Mouse (Mus musculus) gastrocnemius, adult 8-10 months (tissue): ENCODE data around the gene Sacs. TPM values are rescaled to one million over a fixed set of nuclear protein-coding genes. Genes with fewer than 3 reads are reported as not detected.

ENCODE experiments used
- DNase-seq, 2 experiments: peaks; one replicate each; pipeline ENCODE4 v3.0.0; 2022; ENCODE audit warnings: low spot score in 2 of 2
- total RNA-seq, 4 experiments: library from RNA; stranded (reverse); gene quantifications; 2 replicates each; pipeline ENCODE4 v1.2.4; 2022

The Sacs gene
- total RNA-seq, 4 experiments from 2014 or later, result 8.4 to 14.2 (median 10.9) TPM

DNA sequence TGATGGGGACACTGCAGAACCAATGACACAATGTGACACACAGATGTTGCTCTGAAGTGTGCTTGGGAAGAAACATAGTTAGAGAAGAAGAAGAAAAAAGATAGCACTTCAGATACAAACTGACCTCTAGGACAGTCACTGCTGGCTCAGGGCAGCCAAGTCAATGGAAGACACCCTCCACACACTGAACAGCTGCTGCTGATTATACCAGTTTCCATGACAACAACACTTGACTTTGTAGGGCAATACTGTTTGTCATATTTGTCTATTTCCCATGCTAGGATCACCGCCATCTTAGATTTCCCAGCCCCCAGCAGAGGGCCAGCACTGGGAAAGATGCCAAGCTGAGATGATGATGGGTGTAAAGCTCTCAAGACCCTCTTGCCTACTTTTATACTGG lies 22.7 kb downstream of the Sacs start:
- DNase-seq, result no peak

DNA sequence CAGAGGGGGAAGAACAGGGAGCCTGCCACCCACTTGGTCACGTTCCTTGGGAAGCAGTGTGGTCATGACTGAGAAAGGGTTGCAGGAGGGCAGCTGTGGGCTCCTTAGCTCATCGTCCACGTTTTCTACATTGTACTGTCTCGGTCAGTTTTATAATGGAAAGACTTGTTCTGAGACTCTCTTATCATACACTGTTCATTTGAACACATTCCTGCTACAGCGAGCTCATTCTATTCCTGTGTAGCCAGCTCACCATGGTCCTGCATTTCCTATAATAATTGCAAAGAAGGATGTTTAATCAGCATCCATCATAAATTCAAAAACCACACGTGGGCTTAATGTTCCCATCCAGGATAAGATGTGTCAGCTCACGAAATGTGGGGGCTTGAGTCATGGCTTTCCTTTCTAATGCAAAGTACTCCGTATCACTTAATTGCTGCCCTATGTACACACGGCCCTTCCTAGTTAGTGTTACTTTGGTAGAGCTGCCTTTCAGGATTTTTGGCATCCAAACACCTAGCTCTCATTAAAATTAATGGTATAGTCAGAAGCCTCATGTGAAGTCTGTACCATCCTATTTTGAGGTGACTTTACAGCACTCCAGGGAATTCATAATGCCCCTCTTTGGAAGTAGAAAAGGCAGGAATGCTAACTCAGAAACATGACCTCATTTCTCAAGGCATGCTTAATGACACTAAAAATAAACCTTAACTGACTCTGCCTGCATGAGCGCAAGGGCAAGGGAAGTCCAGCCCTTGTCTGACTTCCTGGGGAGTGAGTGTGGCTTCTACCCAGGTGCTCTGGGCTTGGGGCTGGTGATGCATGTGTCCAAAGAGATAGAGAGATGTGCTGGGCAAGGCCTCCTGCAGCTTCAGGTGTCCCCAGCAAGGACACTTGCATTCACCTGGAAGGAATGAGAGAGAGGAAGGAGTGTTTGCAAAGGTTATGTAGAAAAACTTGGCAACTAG lies 23.4 kb downstream of the Sacs start:
- DNase-seq, result no peak

DNA sequence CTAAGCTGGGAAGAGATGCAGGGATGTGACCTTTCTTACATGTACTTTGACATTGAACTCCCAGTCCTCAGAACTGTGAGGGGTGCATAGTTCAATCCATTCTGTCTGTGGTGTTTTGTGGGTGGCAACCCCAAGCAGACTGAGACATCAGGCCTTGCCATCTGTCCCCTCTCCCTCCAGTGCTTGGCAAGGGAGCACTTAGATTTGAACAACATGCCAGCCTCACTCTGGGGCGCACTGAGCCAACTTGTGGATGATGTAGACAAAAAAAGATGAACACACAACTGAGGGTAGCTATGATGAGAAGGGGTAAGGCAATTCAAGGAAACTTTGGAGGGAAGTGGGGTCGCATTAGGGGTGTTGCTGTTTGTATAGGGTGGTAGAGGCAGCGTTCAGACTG lies 26.2 kb downstream of the Sacs start:
- no peak for DNase-seq

DNA sequence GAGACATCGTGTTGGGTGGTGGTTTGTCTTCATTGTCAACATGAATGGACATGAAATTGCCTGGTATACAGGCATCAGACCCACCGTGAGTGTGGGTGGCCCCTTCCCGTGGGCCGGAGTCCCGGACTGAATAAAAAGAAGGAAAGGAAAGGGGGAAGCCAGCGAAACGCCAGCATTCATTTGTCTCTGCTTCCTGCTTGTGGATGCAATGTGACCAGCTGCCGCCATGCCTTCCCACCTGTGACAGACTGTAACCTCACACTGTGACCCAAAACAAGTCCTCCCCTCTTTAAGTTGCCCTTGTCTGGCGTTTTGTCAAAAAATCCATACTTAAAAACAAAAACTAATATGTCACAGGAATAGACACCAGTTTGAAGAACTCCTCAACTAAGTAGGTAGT lies 27.7 kb downstream of the Sacs start:
- DNase-seq, result no peak

DNA sequence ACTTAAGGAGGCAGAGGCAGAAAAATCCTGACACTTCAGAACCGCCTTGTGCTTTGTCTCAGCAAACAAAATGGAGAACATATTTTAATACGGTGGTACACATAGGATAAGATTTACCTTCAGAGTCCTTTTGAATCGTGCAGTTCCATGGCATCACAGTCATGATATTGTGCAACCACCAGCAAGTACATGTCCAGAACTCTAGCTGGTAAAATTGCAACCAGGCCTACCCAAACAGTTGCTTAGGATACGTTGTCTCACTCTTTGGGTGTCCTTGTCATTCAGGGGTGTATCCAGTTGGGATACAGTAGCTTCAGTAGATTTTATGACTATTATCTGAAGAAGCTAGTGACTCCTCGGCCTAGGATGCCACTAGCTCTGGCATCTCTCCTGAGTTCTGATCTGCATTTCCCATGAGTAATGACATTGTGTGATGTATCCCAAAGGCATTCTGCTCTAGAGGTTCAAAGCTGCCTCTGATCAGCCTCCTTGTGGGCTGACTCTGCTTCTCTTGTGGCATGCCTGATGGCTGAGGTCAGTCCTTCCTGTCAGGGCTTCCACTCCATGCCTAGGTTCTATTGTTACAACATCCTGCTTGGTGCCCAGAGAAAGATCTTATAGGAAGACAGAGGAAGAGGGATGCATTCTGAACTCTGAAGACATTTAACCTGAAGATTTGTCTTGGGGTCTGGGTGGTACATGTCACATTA lies 33.2 kb downstream of the Sacs start:
- DNase-seq, result no peak

DNA sequence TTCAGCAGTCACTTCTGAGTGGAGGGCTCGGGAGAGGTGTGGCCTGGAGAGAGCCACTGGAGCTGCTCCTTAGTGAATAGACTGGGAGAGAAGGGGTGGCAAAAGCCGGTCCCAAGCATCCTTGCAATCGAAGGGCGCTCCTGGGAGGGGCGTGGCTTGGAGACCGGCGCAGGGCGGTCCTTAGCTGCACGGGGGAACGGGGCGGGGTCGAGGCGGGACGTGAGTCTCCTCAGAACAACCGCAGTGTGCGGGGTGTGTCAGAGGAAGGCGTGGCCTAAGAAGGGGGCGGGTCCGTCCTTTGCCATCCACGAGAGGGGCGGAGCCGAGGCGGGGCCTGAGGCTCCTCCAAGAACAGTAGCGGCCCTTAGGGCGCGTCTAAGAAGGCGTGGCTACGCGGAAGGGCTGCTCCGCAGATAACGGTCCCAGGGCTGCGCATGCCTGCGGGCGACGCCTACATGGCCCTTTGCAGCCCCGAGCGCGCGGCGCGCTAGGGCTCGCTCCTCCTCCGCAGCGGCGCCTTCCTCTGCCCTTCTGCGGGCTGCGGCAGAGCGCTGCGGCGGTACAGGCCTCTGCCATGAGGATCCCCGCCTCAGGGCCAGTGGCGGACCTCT lies 34.4 kb downstream of the Sacs start:
- peak; percentile 99 to 100 for DNase-seq

DNA sequence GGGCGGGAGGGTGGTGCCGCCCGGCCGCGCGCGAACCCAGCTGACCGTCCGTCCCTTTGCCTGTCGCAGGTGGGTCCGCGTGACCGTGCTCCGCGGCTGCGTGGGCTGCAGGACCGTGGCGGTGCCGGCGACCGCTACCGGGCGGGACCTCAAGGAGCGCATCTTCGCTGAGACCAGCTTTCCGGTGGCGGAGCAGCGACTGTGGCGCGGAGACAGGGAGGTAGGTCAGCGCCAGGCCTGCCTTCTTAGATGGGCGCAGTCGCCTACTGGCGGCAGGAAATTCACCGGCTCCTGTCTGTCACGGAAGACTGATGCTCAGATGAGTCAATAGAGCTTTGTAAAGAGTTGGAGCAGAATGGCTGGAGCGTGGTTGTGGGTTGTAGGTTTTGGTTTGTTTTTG lies 35.0 kb downstream of the Sacs start:
- no peak for DNase-seq

DNA sequence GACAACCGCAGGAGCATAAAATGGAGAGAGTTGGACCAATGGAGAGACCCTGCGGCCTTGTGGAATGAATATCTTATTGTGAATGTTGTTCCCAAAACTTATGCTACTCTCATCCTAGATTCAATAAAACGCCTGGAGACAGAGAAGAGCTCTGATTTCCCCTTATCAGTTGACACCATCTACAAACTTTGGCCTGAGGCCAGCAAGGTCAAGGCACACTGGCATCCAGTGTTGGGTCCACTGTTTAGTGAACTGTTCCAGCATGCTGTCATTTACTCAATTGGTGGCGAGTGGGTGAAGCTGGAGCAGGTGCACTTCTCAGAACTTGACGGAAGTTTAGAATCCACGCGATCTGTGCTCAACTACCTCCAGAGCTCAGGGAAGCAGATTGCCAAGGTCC lies 53.6 kb downstream of the Sacs start:
- no peak for DNase-seq

DNA sequence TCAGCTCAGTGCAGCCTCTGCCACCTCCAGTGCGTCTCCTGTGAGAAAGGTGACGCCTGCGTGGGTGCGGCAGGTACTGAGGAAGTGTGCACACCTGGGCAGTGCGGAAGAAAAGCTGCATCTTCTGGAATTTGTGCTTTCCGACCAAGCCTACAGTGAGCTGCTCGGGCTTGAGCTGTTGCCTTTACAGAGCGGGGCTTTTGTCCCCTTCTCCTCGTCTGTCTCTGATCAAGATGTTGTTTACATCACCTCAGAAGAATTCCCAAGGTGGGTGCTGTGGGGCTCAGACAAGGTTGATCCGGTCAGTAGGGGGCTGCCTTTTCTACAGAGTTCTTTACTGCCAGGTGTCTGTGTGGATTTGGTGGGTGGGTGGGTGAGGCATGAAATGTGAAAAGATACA lies 54.1 kb downstream of the Sacs start:
- DNase-seq, result no peak

DNA sequence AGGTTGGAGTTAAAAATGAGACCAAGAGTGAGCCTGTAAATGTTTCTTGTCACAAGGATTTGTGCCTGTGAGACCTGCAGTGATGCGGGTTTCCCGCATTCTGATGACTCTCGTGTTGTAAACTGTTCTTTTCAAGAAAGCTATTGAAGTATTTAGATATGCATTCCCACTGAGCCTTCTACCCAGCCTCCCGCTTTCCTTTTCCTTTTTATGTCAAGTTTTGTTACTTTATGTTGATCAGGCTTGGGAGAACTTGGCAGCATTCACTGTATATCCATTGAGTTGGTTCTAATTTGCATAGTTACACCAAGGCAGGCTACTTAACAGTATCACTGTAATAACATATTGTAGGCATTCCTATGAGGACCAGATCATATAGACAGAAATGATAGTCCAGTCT lies 56.2 kb downstream of the Sacs start:
- no peak for DNase-seq

DNA sequence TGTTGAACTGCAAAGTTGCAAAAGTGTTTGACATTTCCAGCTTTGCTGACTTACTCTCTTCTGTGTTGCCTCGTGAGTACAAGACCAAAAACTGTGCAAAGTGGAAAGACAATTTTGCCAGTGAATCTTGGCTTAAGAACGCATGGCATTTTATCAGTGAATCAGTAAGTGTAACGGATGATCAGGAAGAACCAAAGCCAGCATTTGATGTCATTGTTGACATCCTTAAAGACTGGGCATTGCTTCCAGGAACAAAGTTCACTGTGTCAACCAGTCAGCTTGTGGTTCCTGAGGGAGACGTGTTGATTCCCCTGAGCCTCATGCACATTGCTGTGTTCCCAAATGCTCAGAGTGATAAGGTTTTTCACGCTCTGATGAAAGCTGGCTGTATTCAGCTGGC lies 71.9 kb downstream of the Sacs start:
- DNase-seq, result no peak

DNA sequence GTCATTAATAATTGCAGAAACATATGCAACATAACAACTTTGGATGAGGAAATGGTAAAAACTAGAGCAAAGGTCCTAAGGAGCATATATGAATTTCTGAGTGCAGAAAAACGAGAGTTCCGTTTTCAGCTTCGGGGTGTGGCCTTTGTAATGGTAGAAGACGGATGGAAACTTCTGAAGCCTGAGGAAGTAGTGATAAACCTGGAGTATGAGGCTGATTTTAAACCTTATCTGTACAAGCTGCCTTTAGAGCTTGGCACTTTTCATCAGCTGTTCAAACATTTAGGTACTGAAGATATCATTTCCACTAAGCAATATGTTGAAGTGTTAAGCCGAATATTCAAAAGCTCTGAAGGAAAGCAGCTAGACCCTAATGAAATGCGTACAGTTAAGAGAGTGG lies 73.5 kb downstream of the Sacs start:
- DNase-seq, result no peak

DNA sequence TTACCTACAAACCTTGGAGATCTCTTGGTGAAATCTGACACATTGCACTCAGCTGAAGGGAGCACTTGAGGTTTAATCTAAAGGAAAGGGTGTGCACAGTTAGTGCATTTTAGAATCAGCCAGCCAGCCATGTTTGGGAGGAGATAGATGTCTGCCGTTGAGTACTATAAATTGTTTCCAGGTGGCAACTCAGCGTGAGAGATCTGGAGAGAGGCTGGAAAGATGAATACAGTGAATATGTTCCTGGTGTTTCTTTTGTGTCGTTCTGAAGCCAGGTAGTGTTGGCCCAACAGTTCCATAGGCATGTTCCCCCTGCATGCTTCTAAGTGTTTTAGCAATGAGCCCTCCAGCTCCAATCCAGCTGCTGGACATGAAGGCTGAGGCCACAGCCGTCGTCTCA lies 82.9 kb downstream of the Sacs start:
- DNase-seq, result no peak

DNA sequence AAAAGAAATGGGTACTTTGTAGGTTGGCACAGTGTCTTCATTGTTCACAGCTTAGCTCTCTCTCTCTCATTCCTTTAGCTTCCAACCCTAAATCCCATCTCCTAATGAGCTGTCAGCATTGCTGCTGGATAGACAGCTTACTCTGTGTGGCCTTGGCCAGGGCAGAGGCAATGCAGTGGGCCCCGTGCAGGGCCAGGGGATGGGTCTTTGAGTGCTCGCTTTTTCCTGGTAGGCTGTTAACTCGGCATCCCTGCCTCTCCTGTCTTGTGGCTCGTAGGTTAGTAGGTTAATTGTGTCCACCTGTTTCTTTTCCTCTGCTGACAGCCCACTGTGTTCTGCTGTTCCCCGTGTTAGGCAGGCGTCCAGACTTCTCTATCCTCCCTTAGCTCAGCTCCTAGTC lies 84.2 kb downstream of the Sacs start:
- DNase-seq, result no peak

DNA sequence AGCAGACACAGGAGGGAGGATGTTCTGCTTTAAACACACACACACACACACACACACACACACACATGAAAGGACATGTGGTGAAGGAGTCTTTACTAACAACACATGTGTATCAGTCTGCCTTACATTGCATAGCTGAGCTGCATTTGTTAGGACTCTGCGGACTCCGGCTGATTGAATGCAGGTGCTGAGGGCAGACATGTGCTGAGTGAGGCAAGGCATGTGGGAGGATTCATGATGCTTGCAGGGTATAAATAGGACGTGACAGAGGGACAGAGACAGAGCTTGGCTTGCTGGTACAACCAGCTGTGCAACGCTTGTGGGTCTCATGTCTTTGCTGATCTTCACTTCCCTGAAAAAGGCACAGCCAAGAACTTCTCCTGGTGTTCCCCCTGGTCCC lies 85.5 kb downstream of the Sacs start:
- DNase-seq, result no peak

DNA sequence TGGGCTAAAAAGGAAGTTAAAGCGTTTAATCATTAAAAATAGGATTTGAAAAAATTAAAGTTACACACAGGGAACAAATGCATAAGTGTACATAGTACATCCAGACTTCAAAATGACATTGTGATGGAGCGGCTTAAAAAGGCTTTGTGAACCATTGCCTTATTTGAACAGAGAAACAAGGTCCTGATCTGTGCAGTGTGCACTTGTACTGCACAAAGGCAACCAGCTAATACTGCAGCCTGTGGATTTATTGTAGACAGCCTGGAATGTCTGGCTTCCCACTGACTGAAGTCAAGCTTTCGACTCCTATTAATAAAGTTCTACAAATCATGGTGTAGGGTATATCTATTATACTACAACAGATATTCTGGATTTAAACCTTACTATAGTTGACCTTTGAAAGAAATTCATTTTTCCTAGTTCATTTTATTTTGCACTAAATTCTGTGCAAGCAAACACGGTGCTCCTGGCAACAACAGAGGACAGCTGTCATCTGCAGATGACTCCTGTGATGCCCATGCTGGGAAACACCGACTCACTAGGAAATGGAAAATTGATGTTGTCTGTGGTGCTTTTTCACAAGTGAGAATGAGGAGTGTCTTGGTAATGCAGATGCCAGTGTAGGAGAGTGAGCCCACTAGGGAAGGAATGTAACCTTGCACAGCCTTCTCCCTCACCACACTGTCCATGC lies 86.3 kb downstream of the Sacs start:
- no peak for DNase-seq

DNA sequence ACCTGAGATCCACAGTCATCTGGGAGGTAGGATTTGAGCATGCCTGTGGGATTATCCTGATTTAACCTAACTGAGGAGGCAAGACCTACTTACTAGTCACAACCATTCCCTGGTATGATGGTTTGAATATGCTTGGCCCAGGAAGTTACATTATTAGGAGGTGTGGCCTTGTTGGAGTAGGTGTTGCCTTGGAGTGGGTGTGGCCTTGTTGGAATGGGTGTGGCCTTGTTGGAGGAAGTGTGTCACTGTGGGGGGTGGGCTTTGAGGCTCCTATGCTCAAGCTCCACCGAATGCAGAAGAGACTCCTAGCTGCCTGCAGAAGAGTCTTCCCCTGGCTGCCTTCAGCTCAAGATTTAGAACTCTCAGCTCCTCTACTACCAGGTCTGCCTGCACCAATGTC lies 87.9 kb downstream of the Sacs start:
- no peak for DNase-seq

DNA sequence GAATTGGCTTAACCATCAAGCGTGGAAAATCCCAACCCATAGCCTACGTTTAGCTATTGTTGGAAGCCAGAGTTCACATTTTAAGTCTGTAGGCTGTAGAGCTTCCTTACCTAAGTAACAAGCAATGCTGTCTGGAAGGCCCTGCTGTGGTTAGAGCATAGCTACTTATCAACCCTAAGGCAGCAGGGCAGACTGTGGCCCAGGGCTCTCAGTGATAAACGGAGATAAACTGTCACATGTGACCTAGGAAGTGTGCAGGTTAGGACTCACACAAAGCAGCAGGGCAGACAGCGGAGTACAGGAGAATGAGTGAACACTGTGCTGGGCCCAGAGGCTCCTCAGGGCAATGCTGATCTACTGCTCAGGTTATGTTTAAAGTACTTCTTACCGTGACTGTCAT lies 91.5 kb downstream of the Sacs start:
- no peak for DNase-seq

DNA sequence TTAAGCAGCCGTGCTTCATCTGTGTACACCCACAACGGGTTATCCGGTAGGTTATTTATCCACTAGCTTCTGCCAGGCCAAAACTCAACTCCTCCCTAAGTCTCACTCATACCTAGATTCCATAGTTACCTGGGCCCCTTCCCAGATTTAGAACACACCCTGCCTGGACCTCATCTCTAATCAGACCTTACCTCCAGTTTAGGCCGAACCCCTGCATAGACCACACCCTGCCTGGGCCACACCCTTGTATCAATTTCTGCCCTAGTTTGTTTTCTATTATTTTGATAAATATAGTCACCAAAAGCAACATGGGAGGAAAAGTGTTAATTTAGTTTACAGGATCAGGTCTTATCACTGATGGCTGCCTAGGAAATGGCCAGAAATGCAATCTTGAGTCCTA lies 91.9 kb downstream of the Sacs start:
- no peak for DNase-seq

DNA sequence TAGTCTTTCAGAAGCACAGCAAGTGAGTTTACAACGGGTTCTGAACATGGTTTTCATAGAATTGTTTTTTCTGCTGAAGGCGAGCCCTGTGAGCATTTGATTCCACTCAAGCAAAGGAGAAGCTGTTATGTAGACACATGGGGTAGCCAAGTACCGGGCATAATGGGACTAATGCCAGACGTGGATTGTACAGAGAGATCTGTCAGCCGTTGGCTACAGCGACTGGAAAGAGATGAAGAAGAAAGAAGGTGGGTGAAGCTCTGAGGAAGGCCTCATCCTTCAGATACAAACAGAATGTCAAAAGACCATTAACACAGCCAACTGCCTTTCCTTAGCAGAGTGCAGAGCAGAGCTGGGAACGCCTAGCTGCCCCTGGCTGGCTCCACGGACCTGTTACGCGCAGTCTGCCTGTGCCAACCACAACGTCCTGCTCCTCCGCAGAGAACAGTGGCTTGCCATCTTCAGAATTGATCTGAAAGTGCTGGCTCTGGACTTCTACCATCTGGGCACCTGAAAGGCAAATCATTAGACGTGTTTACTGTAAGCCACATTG lies 93.8 kb downstream of the Sacs start:
- DNase-seq, result no peak

DNA sequence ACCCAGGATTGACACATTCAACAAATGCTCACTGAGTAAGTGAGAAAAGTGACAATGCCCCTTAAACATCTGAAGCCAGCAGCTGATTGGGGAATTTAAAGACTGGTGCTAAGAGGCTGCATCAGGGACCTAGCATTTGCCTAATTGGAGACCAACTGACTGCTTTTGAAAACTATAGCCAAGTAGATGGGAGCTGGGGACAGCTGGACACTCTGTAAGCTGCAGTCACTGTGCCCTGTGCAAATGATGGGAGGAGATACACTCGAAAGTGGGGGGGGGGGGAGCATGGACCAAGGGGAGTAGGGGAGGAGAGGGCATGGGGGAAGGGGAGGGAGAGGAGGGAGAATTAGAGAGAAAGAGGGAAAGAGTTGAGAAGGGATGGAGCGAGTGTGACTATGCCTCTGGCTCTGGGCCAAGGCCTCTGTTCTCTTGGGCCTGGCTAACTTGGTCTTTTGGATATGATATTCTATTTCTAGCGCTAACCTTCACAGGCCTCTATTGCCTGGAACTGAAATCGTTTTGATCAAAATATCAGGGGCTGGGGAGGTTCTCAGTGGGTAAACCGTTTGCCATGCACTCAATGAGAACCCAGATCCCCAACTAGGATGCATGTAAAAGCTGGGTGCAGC lies 97.7 kb downstream of the Sacs start:
- DNase-seq, result no peak
